Comparison of ENCODE assay signal across 7 mouse cellular contexts in the genomic region with DNA sequence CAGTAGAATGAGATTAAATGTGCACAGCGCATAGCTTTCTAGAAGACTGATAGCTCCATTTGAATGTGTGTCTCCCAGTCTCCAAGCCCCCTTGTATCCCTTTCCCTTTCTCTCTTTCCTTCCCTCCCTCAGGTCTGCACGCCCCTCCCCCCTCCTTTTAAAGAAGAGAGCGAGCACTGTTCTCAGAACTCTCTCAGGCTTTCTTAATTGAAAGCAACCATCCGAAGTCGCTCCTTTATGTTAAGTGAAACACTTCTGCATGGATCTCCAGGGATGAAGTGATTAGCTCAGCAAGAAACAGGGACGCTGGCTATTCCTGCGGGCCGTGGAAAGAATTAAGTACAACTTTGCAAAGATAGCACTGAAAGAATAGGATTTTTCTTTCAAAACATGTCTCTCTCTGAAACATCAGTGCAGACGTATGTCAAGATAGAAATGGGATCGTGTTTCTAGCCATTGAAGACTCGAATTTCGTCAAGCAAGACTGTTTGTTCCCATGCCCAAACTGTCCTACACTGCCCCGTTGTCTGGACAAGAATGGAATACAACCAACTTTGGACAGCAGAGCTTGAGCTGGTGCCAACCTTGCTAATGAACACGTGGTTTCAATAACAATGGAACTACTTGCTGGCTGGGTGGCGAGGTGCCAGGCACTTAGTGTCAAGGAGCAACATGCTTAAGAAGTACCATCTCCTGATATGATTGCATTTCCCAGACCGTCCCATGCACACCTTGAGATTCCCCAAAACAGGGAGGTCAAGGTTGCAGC.
DNase-seq lines count a peak whose midpoint lies in the region.

No protein-coding gene starts in this region.

- H3K27ac ChIP-seq in hindbrain, embryonic 10.5 days, result peak overlapping the region; percentile 66

- peak; percentile 88 for DNase-seq in brain, adult 2 months (ENCODE audit: low read depth, low spot score)
- DNase-seq in cerebellum, postnatal 14 days, result peak; percentile 20 to 45
- DNase-seq in hindbrain, embryonic 10.5 days (ENCODE audit: low spot score), result peak; percentile 14
- DNase-seq in layer of hippocampus, adult 9-11 months, result peak; percentile 83
- peak; percentile 79 for DNase-seq in lung, postnatal 36 days
- peak; percentile 14 for DNase-seq in skeletal muscle tissue, adult 2 months (ENCODE audit: low read depth, low spot score)
- no peak for DNase-seq in adrenal gland, postnatal 4 days (ENCODE audit: low spot score in 2 of 2)

- peaks cover 30% of the 10 kb centered on the region for H3K4me1 ChIP-seq in hindbrain, embryonic 10.5 days (replicated peaks)

- H3K27me3 ChIP-seq in hindbrain, embryonic 10.5 days (ENCODE audit: insufficient read depth, poor library complexity, severe bottlenecking), result no peaks in the 10 kb centered on the region

- WGBS in hindbrain, embryonic 10.5 days, result 38% methylated on average over 16 of the region's 16 CpGs

- H3K36me3 ChIP-seq in hindbrain, embryonic 10.5 days, result no peaks in the 10 kb centered on the region

- H3K9me3 ChIP-seq in hindbrain, embryonic 10.5 days, result no peaks in the 10 kb centered on the region

- 0 out of 2 replicates have a peak overlapping the region, but pooled peaks have one; percentile 9 for H3K4me3 ChIP-seq in hindbrain, embryonic 10.5 days

Comparison
In these comparisons a context has a peak if more than half of its experiments do, and no peak if none do; other contexts are left out.
1. DNase-seq: peak in brain, adult 2 months (single experiment), cerebellum, postnatal 14 days (2 of 2), hindbrain, embryonic 10.5 days (single experiment), layer of hippocampus, adult 9-11 months (single experiment), lung, postnatal 36 days (single experiment) and skeletal muscle tissue, adult 2 months (single experiment); none in adrenal gland, postnatal 4 days (0 of 2).